Mouse (Mus musculus) kidney, postnatal 0 days (tissue): ENCODE measurements around the gene Dhx37. TPM values are rescaled to one million over a fixed set of nuclear protein-coding genes. Genes with fewer than 3 reads are reported as not detected.
A peak's percentile ranks its signal among the peaks of the same experiment; 100 is the strongest.

ENCODE experiments used
- ATAC-seq: fragments of 200-750 bp; cut with Nextera tagmentation; replicated peaks from 2 replicates; pipeline ENCODE4 v1.8.0; 2017; ENCODE audit warnings: low read depth, moderate number of reproducible peaks, moderate TSS enrichment, moderate library complexity; ENCODE audit not compliant: low FRiP score
- DNase-seq: peaks from one replicate; pipeline ENCODE4 v3.0.0-alpha.2; 2016; ENCODE audit warnings: low spot score
- H3K27ac ChIP-seq: fragments of 300-500 bp; sonication (generic); 2 replicates; pipeline ENCODE4 v1.5.1; 2014; ENCODE audit warnings: mild to moderate bottlenecking
- H3K27me3 ChIP-seq: fragments of 300-500 bp; sonication (generic); 2 replicates; pipeline ENCODE4 v1.6.1; 2014; ENCODE audit warnings: low read length, mixed read lengths; ENCODE audit not compliant: insufficient read depth
- H3K36me3 ChIP-seq: fragments of 300-500 bp; sonication (generic); 2 replicates; pipeline ENCODE4 v1.6.1; 2014; ENCODE audit warnings: low read length, mixed read lengths; ENCODE audit not compliant: insufficient read depth
- H3K4me1 ChIP-seq: fragments of 300-500 bp; sonication (generic); replicated peaks from 2 replicates; pipeline ENCODE4 v1.6.1; 2014; ENCODE audit warnings: antibody characterized with exemption, low read length, mixed read lengths; ENCODE audit not compliant: insufficient read depth
- H3K4me2 ChIP-seq: fragments of 300-500 bp; sonication (generic); 2 replicates; pipeline ENCODE4 v1.6.1; 2014; ENCODE audit warnings: mild to moderate bottlenecking, low read length, moderate library complexity, mixed read lengths
- H3K4me3 ChIP-seq: fragments of 300-500 bp; sonication (generic); replicated peaks from 2 replicates; pipeline ENCODE4 v1.5.1; 2014; ENCODE audit warnings: low read depth, low read length
- H3K9ac ChIP-seq: fragments of 300-500 bp; sonication (generic); 2 replicates; pipeline ENCODE4 v1.6.1; 2014; ENCODE audit warnings: low read depth, low read length
- H3K9me3 ChIP-seq: fragments of 300-500 bp; sonication (generic); replicated peaks from 2 replicates; pipeline ENCODE4 v1.6.1; 2016; ENCODE audit warnings: low read length, inconsistent platforms, mixed read lengths
- CTCF ChIP-seq: IDR thresholded peaks from 2 replicates; pipeline ENCODE4 v1.5.1; 2016; ENCODE audit warnings: antibody characterized with exemption, low read depth, mild to moderate bottlenecking, moderate library complexity
- WGBS: fragments of 180-500 bp; shearing (Covaris S2); extraction: QIAGEN DNeasy Blood & Tissue Kit; methylation state at CpG from one replicate; pipeline ENCODE4 v1.1.7; 2014; 5-methylcytosine and 5-hydroxymethylcytosine counted together
- polyA plus RNA-seq: library from polyadenylated mRNA; unstranded; fragments of >200 nt; fragmentation: Nextera tagmentation; extraction: Ambion mirVana; gene quantifications from 2 replicates; pipeline ENCODE4 v1.2.1, GENCODE M21; 2015

Dhx37 gene
- polyA plus RNA-seq, 1 experiment from 2014 or later, result 7.2 TPM

GRCm38 (mm10) chr5:125403481-125404465 lies 30.1 kb downstream of the Dhx37 start:
- H3K9ac ChIP-seq, result no peak overlapping the region
- TF ChIP-seq CTCF, result no peak
- H3K36me3 ChIP-seq, result no peaks in the 10 kb centered on the region
- H3K4me2 ChIP-seq, result peak overlapping the region; percentile 65
- peaks cover 5% of the 10 kb centered on the region; the same call in 1 of the 2 replicates for H3K4me1 ChIP-seq
- H3K4me3 ChIP-seq, result peak overlapping the region; percentile 66
- 16% methylated on average over 31 of the region's 31 CpGs for WGBS
- no peak overlapping the region for H3K27ac ChIP-seq
- H3K27me3 ChIP-seq, result no peaks in the 10 kb centered on the region
- ATAC-seq, result no peak
- H3K9me3 ChIP-seq, result no peaks in the 10 kb centered on the region
- peak; percentile 68 for DNase-seq

- H3K27ac ChIP-seq, result no peak overlapping the region
- H3K4me2 ChIP-seq, result no peak overlapping the region
- H3K9ac ChIP-seq, result no peak overlapping the region
- no peak overlapping the region for H3K4me3 ChIP-seq
- no peak for DNase-seq
- H3K36me3 ChIP-seq, result no peaks in the 10 kb centered on the region
- no peaks in the 10 kb centered on the region for H3K9me3 ChIP-seq
- WGBS, result 60% methylated on average over 6 of the region's 6 CpGs
- no peak for TF ChIP-seq CTCF
- H3K27me3 ChIP-seq, result no peaks in the 10 kb centered on the region
- H3K4me1 ChIP-seq, result peaks cover 5% of the 10 kb centered on the region; the same call in 1 of the 2 replicates
- ATAC-seq, result no peak
Observed at GRCm38 (mm10) chr5:125402991-125403390, 30.9 kb downstream of the Dhx37 start.

- WGBS, result 61% methylated on average over 10 of the region's 10 CpGs
- Histone ChIP-seq H3K9ac (no peak overlapping the region), H3K27ac (no peak overlapping the region), H3K9me3 (no peaks in the 10 kb centered on the region), H3K27me3 (no peaks in the 10 kb centered on the region), H3K4me2 (no peak overlapping the region), H3K4me3 (no peak overlapping the region), H3K36me3 (no peaks in the 10 kb centered on the region), H3K4me1 (peaks cover 4% of the 10 kb centered on the region; the same call in 1 of the 2 replicates)
- no peak for DNase-seq
- TF ChIP-seq CTCF, result no peak
- no peak for ATAC-seq
Observed at GRCm38 (mm10) chr5:125402476-125402875, 31.4 kb downstream of the Dhx37 start.

DNA sequence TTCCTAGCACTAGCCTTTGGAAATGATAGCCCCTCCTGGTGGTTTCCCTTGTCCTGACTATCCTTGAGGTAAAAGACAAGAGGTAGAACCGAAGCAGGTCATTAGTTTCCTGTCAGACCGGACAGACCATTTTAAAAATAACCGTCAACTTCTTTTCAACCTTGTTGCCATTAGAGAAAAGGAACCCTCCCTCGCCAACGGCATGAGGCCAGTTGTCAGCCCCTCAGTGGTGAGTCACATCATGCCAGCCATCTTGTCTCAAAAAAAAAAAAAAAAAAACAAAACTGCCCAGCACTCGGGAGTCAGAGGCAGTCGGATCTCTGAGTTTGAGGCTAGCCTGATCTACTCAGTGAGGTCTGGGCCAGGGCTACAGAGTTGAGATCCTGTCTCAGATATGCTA lies 33.0 kb downstream of the Dhx37 start:
- H3K4me1 ChIP-seq, result no peaks in the 10 kb centered on the region
- no peak overlapping the region for H3K27ac ChIP-seq
- no peaks in the 10 kb centered on the region for H3K9me3 ChIP-seq
- DNase-seq (no peak), ATAC-seq (no peak)
- H3K4me2 ChIP-seq, result no peak overlapping the region
- H3K36me3 ChIP-seq, result no peaks in the 10 kb centered on the region
- 25% methylated on average over 7 of the region's 7 CpGs for WGBS
- H3K27me3 ChIP-seq, result no peaks in the 10 kb centered on the region
- no peak overlapping the region for H3K9ac ChIP-seq
- no peak overlapping the region for H3K4me3 ChIP-seq
- peak; percentile 45; the same call in 1 of the 2 replicates for TF ChIP-seq CTCF

DNA sequence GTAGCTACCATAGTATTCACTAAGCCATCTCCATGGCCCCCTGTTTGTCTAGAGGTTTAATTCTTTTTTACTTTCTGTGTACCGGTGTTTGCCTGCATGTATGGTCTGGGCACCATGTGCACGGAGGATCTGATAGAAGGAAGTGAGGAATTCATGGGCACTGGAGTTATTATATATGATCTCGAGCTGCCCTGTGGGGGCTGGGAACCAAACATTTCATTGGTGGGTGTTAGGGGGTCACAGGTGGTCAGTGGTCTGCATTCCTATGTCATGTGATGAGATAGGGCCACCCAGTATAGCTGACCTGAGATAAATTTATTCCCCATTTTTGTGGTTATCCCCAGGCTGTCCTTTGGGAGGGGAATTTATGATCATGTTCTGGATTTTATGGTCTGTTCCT lies 38.9 kb downstream of the Dhx37 start:
- Histone ChIP-seq H3K9me3 (no peaks in the 10 kb centered on the region), H3K27me3 (no peaks in the 10 kb centered on the region), H3K27ac (peak overlapping the region; percentile 98), H3K4me1 (peaks cover 26% of the 10 kb centered on the region), H3K36me3 (no peaks in the 10 kb centered on the region), H3K9ac (no peak overlapping the region), H3K4me2 (no peak overlapping the region), H3K4me3 (no peak overlapping the region)
- ATAC-seq (no peak), DNase-seq (no peak)
- WGBS, result 50% methylated on average over 3 of the region's 3 CpGs
- TF ChIP-seq CTCF, result no peak

DNA sequence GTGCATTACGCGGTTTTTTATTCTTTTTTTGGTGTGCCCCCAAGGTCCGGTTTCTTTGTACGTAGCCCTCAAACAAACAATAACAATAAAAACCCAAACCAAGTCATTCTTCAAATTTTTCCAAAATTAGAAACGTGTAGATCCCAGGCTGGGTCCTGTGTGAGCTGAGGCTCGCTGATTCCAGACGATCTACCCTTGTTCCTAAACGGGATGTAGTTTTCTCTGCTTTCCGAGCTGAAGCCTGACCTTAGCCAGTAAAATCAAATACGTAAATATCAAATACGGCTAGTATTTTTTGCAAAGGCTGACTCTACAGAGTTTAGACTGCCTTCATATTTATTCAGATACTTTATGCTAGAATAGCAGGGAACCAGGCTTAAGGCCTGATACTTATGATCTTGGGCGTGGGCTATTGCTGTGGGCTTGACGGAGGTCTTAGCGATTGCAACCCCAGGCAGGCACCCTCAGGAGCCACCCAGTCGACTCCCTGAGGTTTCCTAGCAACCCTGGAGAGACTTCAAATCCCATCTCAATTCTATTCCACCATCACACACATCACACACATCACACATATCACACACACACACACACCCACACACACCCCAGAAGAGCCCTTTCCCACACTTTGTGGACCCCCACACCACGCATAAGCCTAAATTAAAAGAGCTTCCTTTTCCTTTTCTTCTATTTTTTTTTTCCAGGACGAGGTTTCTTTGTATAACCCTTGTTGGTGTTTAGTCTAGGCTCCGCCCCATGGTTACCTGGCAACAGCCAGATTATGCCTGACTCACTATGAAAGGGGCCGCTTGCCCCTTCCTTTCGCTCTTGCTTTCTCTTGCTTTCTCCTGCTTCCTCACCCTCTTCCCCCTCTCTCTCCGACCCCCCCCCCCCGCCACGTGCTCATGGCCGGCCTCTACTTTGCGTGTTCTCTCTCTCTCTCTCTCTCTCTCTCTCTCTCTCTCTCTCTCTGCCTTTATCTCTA lies 40.0 kb downstream of the Dhx37 start:
- WGBS, result 8% methylated on average over 23 of the region's 25 CpGs
- Histone ChIP-seq H3K27ac (peak overlapping the region; percentile 98), H3K9me3 (no peaks in the 10 kb centered on the region), H3K9ac (peak overlapping the region; percentile 40; the same call in 1 of the 2 replicates), H3K4me3 (0 out of 2 replicates have a peak overlapping the region, but pooled peaks have one; percentile 4), H3K27me3 (no peaks in the 10 kb centered on the region), H3K36me3 (no peaks in the 10 kb centered on the region), H3K4me1 (peaks cover 26% of the 10 kb centered on the region), H3K4me2 (peak overlapping the region; percentile 48)
- DNase-seq, result peak; percentile 96
- no peak for ATAC-seq
- no peak for TF ChIP-seq CTCF
